Mouse (Mus musculus) yolk sac, embryonic 10.5 days (tissue): ENCODE results near the gene Grid1.

Experiments used
- DNase-seq: peaks from one replicate; pipeline ENCODE4 v3.0.0-alpha.2; 2017; ENCODE audit warnings: low spot score

Gene Grid1

GRCm38 (mm10) chr14:35209444-35209843 is 389.5 kb downstream of the Grid1 start:
- DNase-seq, result no peak

DNA sequence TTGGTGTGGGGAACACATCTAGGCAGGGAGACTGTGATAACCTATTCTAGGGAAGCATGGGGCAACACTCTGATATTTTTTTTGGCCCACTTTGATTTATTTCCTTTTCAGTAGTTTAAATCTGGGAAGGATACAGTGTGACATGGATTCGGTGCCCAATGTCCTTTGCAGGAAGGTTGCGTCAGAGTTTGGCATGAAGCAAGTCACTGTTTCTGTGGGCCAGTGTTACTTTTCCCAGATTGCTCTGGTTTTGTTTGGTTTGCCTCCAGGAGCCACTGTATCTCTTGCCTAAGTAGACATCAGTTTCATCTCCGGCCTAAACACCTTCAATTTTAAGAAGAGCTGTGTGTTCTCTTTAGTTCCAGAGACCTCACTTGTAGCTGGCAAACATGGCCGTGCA is 399.1 kb downstream of the Grid1 start:
- DNase-seq, result no peak

DNA sequence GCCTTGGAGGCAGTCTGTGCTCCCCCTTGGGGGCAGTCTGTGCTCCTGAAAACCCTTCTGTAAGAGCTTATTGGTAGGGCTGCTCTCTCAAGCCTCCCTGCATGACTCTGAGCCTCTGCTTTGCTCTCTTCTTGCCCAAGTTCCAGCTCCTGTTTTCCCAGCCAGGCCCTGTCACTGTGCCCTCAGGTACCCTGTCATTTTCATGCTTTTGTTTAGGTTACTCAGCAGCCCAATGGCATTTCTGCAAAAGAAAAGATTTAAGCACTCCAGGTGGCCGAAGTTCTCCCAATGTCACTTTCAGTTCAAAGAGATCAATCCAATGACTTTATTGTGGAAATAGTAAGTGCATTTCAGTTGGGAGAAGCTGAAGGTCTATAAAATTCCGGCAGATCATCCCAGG is 402.3 kb downstream of the Grid1 start:
- DNase-seq, result no peak

DNA sequence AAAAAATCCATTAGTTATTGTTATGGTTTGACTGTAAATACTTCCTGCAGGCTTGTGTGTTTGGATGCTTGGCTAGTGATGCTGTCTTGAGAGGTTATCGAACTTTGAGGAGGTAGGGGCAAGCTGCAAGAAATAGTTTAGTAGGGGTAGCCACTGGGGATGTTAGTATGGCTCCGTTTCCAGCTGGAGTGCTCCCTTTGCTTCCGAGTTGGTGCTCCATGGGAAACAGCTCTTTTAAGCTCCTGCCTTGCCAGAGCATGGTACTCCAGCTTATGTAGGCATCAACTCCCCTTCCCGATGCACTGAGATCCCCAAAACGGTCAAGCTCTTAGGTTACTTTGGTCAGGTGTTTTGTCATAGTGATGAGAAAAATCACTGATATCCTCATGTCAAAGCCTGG is 407.7 kb downstream of the Grid1 start:
- no peak for DNase-seq

DNA sequence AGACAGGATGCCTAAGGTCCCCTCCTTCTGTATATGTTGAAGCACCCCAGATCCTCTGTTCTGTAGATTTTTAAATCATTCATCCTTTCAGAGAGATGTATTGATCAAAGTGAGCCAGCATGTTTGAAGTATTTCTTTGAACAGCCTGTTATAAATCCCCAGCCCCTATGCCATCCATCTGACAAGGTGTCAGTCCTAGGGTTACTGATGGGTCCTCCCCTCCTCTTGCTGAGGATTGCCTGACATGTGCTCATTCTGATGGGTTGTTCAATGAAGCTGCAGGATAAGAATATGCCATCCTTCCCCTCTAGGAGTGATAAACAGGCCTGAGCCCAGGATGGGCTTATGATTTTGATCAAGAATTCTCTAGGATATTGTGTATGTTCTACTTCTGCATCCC is 411.5 kb downstream of the Grid1 start:
- no peak for DNase-seq

DNA sequence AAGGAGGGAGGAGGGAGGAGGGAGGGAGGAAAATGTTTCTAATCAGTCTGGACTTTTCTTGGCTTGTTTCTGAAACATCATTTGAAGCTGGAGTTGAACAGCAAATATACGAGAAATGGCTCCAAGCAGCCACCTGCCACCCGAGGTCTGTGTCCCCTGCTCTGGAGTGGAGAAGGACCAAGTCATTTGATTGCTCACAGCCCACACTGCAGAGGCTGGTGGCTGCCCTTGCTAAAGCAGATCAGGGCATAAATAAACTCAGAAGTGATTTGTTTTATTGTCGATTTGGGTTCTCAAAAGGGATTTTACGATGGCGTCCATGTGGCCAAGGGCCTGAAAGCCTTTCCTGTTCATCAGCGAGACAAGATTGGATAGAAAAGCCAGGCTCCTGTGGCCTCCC is 423.0 kb downstream of the Grid1 start:
- DNase-seq, result no peak

GRCm38 (mm10) chr14:35244776-35245548 is 425.1 kb downstream of the Grid1 start:
- DNase-seq, result no peak

GRCm38 (mm10) chr14:35250412-35250811 is 430.5 kb downstream of the Grid1 start:
- DNase-seq, result no peak

GRCm38 (mm10) chr14:35254477-35254876 is 434.6 kb downstream of the Grid1 start:
- DNase-seq, result no peak

GRCm38 (mm10) chr14:35270260-35270659 is 450.4 kb downstream of the Grid1 start:
- no peak for DNase-seq

GRCm38 (mm10) chr14:35309201-35309600 is 489.3 kb downstream of the Grid1 start:
- no peak for DNase-seq

GRCm38 (mm10) chr14:35313380-35314299 is 493.7 kb downstream of the Grid1 start:
- peak; percentile 53 for DNase-seq

GRCm38 (mm10) chr14:35326306-35326705 is 506.4 kb downstream of the Grid1 start:
- no peak for DNase-seq

DNA sequence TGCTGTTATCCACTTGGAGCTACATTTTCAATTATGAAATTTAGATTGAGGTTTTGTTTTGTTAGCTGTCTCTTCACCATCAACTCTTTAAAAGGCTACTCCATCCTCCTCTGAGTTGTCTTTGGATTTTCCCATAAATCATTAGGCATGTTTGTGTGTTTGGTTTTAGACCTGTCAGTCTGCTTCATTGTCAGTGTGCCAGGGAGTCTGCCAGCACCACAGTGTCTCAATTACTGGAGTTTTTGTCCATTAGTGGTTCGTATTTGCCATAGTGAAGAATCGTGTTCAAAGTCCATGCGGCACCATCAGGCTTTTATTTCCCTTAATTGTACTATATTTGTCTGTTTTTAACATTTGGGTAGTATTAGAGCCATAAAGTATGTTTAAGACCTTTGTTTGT is 516.7 kb downstream of the Grid1 start:
- DNase-seq, result no peak

DNA sequence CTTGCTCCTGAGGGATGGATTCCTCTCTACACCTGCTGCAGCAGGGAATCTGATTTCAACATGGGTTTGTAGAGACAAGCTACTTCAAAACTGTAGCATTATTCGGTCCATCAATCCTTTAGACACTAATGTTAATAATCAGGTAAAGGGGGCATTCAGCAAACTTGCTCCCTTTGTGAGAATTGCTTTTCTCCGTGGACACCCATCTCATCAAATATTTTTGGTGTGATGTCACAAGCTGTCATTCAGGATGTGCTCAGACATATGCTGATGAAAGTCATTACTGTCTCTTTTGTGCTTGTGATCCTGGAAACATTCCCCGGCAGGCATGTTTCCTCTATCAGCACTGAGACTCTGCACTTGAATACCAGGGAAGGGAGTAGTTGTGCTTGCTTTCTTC is 536.1 kb downstream of the Grid1 start:
- DNase-seq, result no peak

GRCm38 (mm10) chr14:35356480-35357085 is 536.7 kb downstream of the Grid1 start:
- no peak for DNase-seq

- no peak for DNase-seq
Observed at GRCm38 (mm10) chr14:35358136-35358821, 538.4 kb downstream of the Grid1 start.

- no peak for DNase-seq
Observed at GRCm38 (mm10) chr14:35365177-35365944, 545.5 kb downstream of the Grid1 start.

DNA sequence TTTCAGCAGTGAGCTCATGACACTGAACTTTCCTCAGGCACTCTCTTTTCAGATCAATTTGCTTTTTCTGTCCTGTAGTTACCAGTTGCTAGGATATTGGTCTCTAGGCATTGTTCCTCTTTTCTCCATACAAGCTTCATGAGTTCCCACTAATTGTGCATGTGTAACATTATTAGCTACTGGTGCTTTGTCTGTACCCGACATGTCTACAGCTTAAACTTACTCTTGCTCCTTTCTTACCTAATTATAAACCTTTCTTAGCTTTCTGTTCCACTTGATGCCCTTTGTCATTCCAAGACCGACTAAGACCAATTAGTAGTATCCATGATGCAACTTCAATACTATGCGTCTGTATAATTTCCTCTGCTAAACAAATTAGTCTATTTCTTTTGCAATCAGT is 554.5 kb downstream of the Grid1 start:
- DNase-seq, result no peak

DNA sequence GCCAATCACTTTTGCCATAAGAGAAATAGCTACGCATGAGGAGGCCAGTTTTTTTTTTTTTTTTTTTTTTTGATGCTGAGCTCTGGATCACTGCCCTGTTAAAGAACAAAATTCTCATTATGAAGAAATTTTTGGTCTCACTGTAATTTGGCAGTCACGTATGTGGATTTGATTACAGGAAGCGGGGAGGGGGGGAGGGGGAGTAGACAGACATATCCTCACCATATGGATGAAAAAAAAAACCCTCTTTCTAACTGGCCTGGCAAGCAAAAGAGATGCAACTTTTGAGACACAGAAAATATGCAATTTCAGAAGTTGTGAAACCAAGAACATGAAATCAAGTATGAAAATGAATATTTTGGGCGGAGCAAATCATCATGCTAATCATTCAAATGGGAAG is 573.7 kb downstream of the Grid1 start:
- no peak for DNase-seq

- no peak for DNase-seq
Observed at GRCm38 (mm10) chr14:35404249-35404908, 584.5 kb downstream of the Grid1 start.
